Mouse (Mus musculus) embryo, embryonic 9.5 days (tissue): ENCODE measurements around the gene Slc22a21.

Experiments used
- DNase-seq: peaks from one replicate; pipeline ENCODE4 v3.0.0-alpha.2; 2017; ENCODE audit errors: extremely low spot score

Slc22a21 gene

DNA sequence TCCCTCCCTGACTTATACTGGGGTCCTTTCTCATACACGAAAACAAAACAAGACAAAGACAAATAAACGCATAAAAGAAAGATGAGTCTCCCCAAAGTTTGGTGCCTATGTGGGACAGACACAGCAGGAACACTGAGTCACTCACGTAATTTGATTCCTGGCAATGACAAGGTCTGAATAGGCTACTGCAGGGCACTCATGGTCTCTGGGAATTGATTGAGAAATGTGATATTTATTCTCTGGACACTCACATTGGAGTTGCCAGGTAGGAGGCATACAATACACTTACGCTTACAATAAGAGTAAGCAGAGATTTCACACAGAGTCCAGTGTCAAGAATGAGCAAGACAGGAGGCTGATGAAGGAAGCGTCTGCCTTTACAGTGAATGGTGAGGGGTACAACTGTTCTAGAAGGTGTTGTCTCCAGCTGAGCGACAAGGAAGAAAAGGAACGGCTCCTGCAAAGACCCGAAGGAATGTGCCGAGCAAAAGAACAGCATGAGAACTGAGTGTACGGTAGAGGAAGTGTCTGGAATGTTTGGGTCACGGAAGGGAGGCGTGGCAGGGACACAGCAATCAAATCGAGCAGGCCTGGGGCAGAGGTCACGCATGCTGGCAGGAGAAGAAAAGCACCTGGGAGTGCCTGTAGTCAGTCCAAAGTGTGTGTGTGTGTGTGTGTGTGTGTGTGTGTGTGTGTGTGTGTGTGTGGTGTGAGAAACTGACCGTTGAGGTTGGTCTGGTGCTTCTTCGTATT, 76.2 kb downstream of the Slc22a21 start:
- peak; percentile 58 for DNase-seq

DNA sequence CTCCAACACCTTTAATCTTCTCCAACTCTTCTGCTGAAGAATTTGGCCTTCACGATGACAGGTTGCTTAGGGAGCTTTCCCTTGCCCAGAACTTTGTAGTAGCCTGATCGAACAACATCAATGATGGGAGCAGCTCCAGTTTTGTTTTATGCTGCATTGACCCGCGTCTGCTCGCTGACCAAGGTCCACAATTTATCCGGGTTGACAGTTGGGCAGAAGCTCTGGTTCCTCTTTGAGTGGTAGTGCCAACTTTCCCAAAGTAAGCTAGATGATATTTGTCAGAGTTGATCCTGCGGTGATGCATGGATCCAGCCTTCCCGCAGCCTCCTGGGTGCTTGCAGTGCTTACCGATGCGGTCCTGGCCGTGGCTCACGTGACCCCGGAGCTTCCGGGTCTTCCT, 77.4 kb downstream of the Slc22a21 start:
- DNase-seq = no peak

DNA sequence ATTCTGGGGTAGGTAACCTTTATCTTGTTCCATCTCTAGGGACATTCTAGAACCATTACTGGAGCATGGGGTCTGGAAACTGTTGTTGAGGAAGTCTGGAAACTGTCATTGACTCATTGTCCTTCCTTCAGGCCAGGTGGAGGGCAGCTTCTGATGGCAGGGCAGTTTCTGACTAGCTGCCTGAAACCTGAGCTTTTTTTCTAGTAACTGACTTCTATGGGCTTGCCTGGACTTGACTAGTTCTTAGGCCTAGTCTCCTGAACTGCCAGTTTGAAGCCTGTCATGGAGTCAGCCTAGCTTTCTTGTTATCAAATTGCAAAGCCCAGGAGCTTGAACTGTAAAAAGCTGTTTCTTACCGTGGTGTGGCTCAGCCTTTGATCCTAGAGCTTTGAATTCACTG, 79.1 kb downstream of the Slc22a21 start:
- DNase-seq = no peak

DNA sequence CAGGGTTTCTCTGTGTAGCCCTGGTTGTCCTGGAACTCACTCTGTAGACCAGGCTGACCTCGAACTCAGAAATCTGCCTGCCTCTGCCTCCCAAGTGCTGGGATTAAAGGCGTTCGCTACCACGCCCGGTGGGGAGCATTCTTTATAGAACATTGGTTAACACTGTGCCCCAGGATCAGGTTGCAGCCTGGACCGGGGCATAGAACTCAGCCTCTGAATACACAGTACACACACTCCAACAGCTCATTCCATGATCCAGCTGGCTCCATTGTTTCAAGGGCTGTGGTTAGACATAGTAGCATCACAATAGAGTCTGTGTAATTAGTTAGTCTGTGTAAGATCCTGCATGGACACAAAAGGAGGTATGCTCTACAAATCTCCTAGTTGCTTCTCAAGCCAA, 80.2 kb downstream of the Slc22a21 start:
- no peak for DNase-seq
